Mouse (Mus musculus) left cerebral cortex, adult 11 months (tissue): ENCODE results near the gene Cyp1a1.
"Not testable (repeated sequence)": the region's sequence is repeated elsewhere in the genome, so short reads cannot be mapped to it uniquely, and the experiment has no call there.

ENCODE experiments used
- DNase-seq: peaks from one replicate; pipeline ENCODE4 v3.0.0; 2022; ENCODE audit warnings: low spot score

Cyp1a1 gene

DNA sequence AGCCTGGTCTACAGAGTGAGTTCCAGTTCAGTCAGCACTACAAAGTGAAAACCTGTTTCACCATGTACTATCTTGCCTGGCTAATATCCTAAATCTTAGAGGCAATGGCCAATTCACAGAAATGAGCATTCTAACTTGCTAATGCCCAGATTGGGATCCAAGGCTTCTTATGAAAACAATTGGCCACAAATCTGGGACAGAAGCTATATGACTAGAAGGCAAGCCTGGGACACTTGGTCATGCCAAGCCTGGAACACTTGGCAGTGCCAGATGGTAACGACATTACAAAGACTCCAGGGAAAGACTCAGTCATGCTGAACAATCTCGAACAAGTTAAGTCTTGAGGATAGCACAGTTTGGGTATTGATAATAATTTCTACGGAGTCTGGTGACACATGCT is 18.8 kb downstream of the Cyp1a1 start:
- DNase-seq, result no peak

DNA sequence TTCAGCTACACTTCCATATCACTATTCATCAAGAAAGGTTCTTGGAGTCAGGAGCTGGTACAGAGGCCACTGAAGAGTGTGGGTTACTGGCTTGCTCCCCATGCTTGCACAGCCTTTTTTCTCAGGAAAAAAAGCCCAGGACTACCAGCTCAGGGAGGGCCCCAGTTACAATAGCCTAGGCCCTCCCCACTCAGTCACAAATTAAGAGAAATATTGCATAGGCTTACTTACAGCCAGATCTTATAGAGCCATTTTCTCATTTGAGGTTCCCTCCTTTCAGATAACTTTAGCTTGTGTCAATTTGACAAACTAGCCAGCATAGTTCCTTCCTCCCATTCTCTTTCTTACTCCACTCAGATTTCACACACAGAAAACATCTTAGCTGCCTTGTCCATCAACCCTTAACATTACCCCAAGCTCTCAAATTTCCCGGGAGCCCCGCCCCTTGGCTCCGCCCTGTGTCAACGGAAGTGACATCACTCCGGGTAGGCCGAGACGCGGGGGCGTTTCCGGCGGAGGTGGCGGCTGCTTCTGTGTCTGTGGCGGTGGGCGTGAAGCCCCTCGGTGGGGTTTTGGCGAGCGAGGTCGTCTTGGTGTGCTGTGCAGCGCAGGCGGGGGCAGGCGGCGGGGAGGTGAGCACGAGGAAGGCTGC is 20.5 kb downstream of the Cyp1a1 start, which contains the start of gene Edc3:
Edc3 (plus strand) TSS at position 473 of the 652 bp plus-strand sequence.
- DNase-seq, result peak; percentile 56

DNA sequence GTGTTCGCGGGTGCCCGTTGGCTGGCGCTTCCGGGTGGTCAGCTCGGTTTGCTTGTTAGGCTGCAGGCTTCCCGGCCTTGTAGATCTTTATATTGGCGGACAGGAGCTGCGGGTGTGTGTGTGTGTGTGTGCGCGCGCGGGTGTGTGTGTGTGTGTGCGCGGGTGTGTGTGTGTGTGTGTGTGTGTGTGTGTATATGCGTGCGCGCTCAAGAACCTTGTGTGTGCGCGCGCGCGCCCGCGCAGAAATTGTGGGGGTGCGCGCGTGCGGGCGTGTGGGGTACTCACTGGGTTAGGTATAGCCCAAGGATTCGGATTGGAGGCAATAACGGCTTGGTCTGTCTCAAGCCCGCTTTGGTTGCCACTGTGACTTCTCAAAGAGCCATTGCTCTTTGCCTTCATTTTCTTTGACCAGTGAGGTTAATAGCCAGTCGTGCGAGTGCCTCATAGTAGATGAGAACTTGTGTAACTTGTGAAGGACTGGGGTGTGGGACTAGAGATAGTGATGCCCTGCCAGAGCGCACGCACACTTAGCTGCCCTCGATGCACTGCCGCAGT is 21.1 kb downstream of the Cyp1a1 start:
- DNase-seq, result peak; percentile 51

DNA sequence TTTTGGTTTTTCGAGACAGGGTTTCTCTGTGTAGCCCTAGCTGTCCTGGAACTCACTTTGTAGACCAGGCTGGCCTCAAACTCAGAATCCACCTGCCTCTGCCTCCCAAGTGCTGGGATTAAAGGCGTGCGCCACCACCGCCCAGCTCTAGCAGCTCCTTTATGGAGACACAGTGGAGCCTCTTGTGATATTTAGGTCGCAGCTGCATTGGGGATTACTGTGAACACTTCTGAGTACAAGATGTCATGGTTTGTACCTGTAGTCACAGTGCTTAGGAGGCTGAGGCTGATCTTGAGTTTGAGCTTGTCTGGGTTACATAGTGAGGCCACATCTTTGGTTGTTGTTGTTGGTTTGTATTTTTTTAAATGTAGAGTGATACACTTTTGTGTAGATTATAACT is 22.5 kb downstream of the Cyp1a1 start:
- not testable (repeated sequence) for DNase-seq

DNA sequence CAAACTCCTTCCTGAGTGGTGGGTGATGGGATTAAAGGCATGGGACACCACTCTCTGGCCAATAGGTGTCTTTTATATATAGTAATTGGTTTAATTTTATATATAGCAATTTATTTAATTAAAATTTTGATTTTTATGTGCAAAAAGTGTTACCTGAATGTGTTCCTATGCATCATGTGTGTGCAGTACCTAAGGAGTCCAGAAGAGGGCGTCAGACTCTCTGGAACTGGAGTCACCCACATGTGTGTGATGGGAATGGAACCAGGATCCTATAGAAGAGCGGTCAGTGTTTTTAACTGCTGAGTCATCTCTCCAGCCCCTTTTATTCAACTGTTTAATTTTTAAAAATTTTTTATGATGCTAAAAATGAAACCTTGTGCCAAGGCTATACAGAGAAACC is 24.5 kb downstream of the Cyp1a1 start:
- DNase-seq, result no peak

DNA sequence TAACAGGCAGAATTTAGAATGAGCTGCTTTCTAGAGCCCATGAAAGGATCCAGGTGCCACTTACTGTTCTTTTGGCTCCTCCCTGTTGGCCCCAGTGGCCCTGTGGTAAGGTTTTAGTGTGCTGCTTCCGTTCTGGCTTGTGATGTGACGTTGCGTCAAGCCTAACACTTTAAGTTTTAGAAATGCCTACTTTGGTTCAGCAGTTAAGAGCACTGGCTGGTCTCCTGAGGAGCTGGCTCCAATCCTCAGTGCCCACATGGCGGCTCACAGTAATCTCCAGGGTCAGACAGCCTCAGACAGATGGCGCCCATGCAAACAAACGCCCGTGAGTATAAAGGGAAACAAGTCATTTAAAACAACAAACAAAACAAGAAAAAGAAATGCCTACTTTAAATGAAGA is 30.7 kb downstream of the Cyp1a1 start:
- no peak for DNase-seq

DNA sequence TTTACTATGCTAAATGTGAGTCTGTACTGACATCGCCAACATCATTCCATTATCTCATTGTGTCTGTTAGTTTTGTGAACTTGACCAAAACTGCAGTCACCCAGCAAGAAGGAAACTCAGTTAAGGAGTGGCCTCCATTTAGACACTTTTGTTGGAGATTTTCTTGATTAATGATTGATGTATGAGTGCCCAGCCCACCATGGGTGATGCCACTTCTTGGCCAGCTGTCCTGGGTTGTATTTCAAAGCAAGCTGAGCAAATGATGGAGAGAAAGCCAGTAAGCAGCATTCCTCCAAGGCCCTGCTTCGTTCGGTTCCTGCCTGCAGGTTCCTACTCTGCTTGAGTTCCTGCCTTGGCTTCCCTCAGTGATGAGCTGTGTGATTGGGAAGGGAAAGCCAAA is 33.0 kb downstream of the Cyp1a1 start:
- no peak for DNase-seq

DNA sequence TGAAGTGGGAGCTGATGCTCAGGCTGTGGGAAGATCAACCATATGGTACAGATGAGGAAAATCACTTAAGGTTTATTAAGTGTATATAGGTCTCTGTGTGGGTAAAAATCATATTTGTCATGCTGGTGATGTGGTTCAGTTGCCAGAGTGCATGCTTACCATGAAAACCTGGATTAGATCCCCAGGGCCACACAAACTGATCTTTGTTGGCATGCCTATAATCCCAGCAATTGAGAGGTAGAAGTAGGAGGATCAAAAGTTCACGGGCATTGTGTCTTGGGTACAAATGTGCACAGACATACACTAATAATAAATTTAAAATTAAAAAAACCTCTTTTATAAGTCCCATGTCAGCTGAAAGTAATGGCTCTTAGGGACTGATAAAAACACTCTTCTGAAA is 34.6 kb downstream of the Cyp1a1 start:
- no peak for DNase-seq

DNA sequence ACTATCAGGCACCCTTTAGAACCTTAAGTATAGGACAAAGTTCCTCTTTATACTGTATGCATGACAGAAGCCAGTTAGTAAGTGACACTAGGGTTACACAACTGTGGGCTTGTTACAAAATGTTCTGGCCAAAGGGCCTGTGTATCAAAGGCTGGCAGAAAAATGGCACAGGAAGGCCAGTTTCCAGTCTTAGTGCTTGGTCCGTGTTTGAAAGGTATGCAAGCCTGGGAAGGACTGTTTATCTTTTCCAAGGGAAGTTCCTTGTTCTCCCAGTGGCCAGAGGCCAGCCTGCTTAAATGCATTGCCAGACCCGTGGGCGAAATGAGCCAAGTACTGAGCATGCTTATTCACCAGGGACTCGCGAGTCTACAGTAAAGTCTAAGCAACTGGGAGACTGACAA is 35.6 kb downstream of the Cyp1a1 start:
- peak; percentile 15 for DNase-seq

DNA sequence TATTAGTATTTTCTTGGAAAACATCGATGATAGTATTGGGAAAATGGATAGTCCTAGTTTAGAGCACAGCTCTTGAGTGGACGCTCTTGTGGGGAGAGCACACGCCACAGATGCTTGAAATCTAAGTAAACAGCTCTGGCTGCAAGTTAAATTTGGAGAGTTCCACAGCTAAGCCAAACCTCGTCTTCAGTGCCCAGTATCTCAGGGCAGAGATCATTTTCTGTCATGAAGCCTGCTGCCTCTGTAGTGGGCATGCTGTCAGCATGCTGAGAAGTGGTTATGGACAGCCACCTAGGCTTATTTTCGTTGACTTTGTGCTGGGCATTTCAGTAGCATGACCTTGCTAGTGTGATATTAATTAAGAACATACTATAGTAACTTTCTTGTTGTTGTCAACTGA is 36.1 kb downstream of the Cyp1a1 start:
- DNase-seq, result no peak

DNA sequence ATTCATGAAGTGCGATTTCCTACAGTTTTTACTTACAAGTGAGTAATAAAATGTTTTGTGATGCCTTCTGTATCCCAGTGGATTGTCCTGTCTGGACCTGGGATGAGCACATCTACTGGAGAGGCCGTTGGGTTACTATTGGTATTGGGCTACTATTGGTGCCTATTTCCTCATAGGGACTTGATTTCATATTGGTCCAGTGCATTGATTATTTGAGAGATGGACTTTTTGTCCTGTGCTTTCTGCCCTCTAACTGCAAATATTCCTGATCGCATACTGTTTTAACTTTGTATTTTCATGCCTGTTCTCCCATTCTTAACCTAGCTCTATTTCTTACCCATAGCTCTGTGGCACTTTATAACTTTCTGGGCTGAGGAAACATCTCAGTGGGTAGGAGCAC is 37.0 kb downstream of the Cyp1a1 start:
- no peak for DNase-seq

DNA sequence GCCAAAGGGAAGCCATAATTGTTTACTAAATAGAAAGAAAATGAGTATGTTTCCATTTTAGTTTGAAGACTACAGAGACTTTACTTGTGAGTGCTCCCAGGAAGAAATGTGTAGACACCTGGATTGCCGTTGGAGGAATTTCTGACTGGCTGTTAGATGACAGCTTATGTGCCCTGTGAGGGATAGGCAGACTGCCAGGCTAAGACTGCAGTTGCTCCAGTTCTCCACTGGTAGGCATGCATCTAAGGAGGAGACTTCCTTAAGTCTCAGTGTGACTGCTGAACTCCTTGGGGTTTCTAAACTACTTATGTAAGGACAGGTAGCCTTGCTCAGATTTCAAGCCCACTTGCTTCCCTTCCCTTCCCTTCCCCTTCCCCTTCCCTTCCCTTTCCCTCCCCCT is 40.6 kb downstream of the Cyp1a1 start:
- no peak for DNase-seq

DNA sequence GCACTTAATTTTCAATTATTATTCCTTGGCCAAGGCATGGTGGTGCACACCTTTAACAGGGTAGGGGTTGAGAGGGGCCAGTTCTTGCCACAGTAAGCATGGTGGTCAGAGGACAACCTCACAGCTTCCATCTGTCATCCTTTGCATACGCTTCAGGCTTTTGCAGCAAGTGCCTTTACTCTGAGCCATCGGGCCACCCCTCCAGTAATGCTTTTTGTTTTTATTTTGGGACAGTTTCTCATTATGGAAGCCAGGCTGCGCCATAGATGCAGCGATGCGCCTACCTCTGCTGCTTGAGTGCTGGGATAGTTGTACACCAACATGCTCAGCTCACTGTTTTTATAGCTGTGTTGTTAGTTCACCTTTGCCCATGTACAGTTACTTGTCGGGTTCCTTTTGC is 45.9 kb downstream of the Cyp1a1 start:
- no peak for DNase-seq

DNA sequence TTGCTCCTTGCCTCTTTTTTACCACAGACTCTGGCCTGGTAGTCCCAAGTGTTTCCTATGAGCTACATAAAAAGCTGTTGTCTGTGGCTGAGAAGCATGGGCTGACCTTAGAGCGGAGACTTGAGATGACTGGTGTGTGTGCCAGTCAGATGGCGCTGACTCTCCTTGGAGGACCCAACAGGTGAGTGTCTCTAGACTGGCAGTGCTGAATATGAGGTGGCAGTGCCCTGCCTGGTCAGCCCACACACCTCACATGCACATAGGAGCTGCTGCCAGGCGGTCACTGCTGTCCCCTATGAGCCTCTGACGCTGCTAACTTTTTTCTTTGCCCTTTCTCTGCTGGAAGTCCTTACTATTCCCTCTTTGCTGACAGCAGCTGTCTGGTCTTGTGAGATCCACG is 52.1 kb downstream of the Cyp1a1 start:
- DNase-seq, result no peak

DNA sequence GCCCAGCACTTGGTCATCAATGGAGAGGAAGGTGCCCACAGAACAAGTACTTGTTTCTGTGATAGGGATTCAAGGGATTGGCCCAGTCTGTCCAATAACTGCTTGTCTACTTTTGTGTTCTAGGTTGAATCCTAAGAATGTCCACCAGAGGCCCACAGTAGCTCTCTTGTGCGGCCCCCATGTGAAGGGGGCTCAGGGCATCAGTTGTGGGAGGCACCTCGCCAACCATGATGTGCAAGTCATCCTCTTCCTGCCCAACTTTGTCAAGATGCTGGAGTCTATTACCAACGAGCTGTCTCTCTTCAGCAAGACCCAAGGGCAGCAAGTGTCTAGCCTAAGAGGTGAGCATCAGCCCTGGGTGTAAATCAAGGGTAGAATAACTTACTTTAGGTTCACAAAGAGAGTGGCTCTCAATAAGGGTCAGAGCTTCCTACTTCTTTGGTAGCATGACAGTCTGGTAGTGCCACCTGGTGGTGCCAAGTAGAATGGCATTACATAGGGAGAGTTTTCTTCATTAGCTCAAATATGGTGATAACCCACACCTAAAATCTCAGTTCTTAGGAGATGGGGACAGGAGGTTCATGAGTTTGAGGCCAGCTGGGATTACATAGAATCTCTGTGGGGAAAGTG is 56.8 kb downstream of the Cyp1a1 start:
- DNase-seq, result no peak

DNA sequence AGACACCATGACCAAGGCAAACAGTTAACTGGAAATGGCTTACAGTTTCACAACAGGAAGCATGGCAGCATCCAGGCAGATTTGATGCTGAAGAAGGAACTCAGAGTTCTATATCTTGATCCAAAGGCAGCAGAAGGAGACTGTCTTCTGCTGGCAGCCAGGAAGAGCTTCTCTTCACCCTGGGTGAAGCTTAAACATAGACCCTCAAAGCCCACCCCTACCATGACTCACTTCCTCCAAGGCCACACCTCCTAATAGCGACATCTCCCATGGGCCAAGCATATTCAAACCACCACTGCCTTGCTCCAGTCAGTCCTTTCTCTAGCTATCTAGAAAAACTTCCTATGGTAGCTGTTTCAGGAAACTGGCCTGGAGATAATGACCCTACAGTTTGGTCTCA is 59.3 kb downstream of the Cyp1a1 start:
- no peak for DNase-seq

DNA sequence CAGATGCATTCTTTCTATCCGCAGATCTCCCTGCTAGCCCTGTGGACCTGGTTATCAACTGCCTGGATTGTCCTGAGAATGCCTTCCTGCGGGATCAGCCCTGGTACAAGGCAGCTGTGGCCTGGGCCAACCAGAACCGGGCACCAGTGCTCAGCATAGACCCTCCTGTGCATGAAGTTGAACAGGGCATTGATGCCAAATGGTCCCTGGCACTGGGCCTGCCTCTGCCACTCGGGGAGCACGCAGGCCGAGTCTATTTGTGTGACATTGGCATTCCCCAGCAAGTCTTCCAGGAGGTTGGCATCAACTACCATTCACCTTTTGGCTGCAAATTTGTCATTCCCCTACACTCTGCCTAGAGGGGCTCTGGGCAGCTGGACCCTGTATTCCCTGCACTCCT is 60.4 kb downstream of the Cyp1a1 start:
- no peak for DNase-seq

DNA sequence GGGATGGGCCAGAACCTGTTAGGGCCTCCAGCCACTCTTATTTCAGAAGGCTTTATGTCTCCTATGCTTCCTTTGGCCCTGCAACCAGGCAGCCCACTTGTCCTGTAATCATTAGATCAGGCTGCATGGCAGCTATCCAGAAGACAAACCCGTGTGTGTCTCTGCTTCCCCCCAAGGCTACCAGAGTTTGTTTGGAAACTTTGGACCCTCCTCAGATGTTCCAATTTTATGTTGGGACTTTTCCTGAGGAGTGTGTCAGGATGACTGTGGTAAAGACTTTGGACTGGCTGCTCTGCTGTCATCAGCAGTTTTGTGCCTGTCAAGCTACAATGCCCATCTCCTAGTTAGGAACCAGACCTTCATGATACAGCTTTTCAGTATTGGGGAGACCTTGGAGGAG is 61.1 kb downstream of the Cyp1a1 start:
- no peak for DNase-seq

DNA sequence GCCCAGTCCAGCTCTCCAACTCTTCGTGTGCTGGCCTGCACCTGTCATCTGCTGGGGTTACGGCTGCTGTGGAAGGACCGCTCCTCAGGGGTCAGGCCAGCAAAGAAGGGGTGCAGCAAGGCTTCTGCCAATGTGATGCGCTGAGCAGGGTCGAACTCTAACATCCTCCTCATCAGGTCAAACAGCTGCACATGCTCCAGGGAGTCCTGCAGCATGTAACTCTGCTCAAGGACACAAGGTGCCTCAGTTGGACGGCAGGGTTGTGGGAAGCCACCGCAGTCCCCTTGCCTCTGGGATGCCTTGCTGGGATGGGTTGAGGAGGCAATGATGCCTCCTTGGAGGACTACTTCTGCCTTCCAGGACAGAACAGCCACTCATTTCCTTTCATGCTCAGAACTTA is 63.2 kb downstream of the Cyp1a1 start:
- DNase-seq, result no peak
